Mouse (Mus musculus) embryonic fibroblast, embryonic 13.5 days (primary cell): ENCODE measurements around the gene Birc5.

Experiments
- CTCF ChIP-seq: IDR thresholded peaks from 2 replicates; pipeline ENCODE4 v1.5.1; 2011; ENCODE audit warnings: mild to moderate bottlenecking, control low read depth, low read length, moderate library complexity, borderline replicate concordance; ENCODE audit not compliant: insufficient read depth
- POLR2A ChIP-seq: IDR thresholded peaks from 2 replicates; pipeline ENCODE4 v1.6.1; 2011; ENCODE audit warnings: low read depth, mild to moderate bottlenecking, control low read depth, low read length, moderate library complexity

- TF ChIP-seq CTCF, result no peak
- TF ChIP-seq POLR2A, result no peak
These were observed 35.2 kb upstream of the Birc5 start for GRCm38 (mm10) chr11:117813867-117814266.
